Mouse (Mus musculus): ENCODE measurements around the gene Serinc1. TPM values are rescaled to one million over a fixed set of nuclear protein-coding genes. Genes with fewer than 3 reads are reported as not detected.
A peak's percentile ranks its signal among the peaks of the same experiment; 100 is the strongest.
"Not testable (repeated sequence)": the region's sequence is repeated elsewhere in the genome, so short reads cannot be mapped to it uniquely, and the experiment has no call there.

The Serinc1 gene
- total RNA-seq (2021), result 100 to 1,000 TPM; 319 to 366 TPM
- 30.5 and 45.6 TPM in 2 replicates for polyA plus RNA-seq (2012; rRNA removed)
- long read RNA-seq, transcript Serinc1-201 (9 exons, 2,880 nt), result major isoform, 227 of 233 reads
- long read RNA-seq, partial matches to known transcripts, result 3 of 233 reads
- long read RNA-seq, other reads (novel, unspliced or antisense), result 3 of 233 reads

GRCm38 (mm10) chr10:57532218-57533101, at the start of gene Serinc1:
Gene Serinc1, minus strand, starts transcription at chr10:57532530.
- peak; percentile 94 for DNase-seq

DNA sequence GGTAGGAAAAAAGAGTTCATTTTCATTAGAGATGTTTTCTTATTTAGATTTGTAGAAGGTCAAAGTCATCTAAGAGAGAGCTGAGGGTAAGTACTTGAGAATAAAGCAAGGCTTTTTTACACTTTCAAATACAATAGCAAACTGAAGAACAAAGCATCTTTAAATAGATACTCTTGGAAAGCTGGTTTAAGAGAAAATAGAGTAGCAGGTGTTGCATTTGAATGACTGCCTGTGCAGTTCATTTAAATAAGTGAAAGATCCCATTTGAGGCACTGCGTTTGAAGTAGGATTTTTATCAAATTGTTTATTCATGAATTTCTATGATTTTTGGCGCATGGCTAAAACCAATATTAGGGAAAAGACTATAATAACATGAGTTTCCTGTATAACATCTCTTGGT, 44.4 kb upstream of the Serinc1 start:
- DNase-seq, result no peak

DNA sequence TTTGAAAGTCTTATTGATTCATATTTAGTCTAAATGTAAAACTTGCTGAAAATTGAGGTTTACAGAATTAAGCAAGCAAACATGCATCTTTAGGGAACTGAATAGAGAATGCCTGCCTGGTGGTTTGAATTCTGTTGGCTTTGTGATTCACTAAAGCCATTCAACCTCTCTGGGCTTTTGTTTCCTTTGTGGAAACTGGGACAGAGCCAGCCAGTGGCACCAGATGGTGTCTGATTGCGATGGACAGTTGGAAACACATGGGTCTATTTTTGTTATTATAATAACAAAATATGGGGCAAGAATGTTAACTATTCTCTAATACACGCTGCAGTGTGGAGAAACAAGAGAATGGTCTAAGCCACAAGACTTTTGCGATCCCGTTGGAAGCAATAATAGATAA, 39.8 kb upstream of the Serinc1 start:
- DNase-seq, result no peak

DNA sequence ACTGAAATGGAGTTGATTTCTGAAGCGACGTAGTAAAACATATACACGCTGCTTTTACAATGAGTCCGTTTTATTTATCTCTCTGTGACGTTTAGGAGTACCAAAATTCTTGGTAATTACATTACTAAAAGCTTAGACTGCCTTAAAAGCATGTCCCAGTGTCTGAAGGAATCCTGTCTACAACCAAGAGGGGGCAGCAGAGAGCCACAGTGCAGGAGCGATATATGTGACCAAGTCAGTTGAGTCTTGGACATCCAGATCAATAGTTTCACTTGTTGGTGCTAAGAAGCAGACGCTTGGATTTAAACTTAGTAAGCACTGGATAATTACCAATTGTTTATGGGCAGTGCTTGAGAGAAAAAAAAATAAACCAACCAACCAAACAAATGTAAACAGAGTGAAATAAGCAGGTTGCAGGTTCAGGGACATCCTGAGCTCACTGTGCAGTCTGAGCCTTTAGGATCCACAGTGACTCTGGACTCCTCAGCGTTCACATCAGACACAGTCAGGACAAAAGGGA, 38.9 kb upstream of the Serinc1 start:
- peak; percentile 57 for DNase-seq

DNA sequence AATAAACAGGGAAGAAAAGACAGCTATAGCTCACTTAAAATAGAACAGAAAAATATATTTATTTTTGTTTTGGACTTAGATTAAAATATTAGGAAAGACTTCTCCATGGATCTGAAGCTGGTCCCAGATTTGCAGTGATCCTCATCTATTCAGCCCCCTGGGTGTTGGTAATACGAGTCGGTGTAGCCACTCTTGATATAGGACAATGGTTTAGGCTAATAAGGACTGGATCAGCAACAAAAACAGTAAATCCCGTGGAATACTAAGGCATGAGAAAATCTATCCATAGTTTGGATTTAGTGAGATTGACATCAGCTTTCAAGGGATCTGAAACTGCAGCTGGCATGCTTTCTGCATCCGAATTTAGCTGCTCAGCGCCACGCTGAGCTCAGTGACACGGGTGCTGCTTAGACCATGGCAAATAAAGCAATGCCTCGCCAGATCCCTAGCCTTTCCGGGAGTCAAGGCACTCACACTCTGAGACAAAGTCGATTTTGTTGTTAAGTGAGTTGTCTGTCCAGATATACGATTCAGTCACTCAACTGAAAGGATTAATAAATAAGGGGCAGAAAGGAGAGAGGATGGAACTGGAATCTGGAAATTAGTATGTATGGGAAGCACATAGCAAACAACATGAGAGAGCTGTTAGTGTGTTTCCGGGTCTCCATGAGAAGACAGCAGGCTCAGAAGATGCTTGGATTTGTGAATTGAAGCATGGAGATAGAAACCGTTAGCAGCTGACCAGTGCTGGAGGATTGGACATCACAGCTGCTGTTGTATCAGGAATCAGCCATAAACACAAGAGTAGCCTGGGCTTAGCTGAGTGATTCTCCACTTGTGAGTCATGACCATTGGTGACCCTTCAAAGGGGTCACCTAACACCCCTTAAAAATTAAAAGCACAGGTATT, 36.9 kb upstream of the Serinc1 start:
- DNase-seq, result no peak

GRCm38 (mm10) chr10:57566221-57566620, 33.9 kb upstream of the Serinc1 start:
- no peak for DNase-seq

DNA sequence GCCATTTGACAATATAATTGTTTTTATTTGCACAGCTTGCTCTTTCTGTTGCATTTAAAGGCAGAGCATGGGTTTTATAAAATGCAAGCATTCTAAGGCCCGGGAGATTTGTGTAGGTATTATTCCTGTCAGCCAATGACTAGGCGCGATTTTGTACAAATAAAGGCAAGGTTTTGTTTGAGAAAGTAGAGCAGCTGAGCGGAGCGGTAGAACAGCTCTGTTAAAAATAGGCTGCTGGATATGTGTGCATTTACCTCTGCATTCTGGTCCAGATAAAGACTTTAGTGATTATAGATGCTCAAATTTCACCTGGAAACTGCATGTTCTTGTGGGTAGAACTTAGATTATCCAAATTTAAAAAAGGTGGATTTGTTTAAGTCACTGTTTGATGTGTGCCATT, 25.3 kb upstream of the Serinc1 start:
- DNase-seq, result no peak

- no peak for DNase-seq
Measured at GRCm38 (mm10) chr10:57553719-57554118, 21.4 kb upstream of the Serinc1 start.

DNA sequence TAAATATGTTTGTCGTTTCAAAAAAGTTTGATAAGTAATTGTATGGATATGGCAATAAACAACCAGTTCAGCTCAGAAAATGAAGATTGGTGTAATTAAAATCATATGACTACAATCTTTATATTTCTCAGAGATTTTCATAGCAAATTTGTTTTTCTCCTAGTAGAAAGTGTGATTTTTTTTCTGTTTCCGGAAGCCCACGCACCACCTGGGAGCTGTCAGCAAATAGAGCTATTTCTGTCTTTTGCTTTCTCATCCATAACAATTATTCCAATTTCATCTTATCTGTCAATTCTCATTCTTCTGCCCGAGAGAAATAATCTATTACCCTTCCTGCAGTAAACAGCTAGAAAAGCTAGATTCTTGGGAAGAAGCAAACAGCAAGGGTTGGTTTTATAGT, 17.3 kb upstream of the Serinc1 start:
- no peak for DNase-seq

DNA sequence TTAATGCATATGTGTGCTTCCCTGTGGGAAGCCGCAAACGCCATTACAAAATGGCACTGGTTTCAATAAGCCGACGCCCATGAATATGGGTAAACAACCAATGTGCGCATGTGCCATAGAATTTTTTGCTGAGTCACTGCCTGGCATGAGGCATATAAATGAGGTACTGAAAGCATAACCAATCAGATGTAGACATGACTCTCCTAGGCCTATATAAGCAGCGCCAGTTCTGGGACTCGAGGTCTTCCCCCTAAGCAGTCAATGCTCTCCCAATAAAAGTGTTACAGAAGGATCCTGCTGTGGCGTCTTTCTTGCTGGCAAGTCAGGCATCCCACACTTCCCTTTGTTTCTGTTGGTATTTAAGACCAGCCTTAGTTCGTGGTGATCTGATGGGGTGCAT, 11.6 kb upstream of the Serinc1 start:
- DNase-seq, result not testable (repeated sequence)

DNA sequence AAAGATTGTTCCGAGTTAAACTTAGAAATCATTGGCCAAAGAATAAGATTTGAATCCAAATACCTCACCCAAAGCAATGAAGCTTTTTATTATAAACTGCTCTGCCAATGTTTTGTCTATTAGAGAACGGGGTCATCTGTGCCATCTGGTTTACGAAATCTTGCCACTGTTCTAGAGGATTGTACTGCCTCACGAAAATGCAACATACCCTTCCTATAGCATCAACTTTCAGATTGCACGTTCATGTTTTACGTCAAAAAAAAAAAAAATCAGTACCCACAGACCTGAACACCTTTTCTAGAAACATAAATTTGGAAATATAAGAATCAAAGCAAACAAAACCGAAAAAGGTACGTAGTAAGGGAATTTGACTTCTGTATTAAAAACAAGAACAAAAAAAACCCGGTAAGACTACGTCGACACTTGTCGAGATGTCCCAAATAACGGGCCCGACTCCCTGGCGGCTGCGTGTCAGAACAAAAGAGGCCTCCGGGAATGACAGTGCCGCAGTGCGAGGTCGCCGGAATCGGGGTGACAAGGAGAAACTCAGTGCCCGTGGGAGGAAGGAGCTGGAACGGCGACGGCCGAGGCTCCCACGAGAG, 613 bp downstream of the Serinc1 start:
- no peak for DNase-seq

DNA sequence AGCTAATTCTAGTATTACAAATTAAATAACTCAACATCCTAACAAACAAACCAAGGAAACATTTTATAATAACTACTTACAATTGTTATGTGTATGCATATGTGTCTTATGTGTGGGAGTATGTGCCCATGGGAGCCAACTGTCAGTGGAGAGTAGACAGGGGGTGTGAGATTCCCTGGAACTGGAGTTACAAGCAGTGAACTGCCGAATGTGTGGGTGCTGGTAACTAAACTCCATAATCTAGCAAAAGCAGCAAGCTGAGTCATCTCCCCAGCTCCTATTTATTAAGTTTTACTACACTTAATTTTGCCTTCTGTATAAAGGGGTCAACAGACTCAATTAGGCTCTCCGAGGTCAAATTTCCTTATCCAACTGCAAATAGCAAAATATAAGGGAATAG, 1.3 kb downstream of the Serinc1 start:
- no peak for DNase-seq

DNA sequence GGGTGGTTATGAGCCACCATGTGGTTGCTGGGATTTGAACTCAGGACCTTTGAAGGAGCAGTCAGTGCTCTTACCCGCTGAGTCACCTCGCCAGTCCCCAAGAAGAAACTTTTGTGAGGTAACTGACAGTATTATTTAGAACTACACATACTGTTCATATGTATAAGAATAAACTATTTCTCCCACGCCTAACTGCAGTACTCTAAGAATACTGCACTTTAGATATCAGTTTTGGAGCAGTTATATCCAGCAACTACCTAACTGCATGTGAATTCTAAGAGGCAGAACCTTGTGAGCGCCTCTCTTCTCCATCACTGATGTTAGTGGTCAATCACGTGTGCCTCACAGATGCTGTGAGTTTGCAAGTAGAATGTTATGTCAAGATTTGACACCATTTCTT, 5.9 kb downstream of the Serinc1 start:
- DNase-seq, result no peak

DNA sequence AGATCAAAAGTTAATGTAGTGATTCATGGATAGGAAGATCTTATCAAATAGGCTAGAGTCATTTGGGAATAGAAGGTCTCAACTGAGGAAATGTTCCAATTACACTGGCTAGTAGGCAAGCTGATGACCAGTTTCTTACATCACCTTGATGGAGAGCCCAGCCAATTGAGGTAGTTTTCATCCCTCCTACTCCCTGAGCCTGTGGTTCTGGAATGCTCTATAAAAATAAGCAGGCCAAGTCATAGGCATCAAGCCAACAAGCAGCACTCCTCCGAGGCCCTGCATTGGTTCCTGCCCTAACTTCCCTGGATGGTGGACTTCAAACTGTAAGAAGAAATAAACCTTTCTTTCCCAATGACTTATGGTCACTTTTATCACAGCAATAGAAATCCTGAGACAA, 17.1 kb downstream of the Serinc1 start:
- peak; percentile 26 for DNase-seq

DNA sequence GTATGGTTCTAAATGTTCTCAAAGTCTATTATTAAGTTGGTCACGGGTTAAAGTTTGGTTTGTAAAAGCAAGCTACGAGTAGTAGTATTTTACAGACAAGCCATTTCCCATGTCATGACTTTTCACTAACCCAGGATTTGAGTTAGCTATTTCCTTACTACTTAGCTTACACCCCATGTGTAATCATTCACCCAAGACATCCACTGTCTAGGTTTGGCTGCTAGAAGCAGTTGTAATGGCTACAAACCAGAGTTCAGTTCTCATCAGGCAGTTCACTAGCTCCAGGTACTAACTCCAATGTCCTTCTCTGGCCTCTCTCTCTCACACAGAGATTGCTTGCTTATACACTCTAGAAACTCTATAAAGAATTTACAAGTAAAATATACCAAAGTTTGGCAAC, 17.7 kb downstream of the Serinc1 start:
- DNase-seq, result no peak

DNA sequence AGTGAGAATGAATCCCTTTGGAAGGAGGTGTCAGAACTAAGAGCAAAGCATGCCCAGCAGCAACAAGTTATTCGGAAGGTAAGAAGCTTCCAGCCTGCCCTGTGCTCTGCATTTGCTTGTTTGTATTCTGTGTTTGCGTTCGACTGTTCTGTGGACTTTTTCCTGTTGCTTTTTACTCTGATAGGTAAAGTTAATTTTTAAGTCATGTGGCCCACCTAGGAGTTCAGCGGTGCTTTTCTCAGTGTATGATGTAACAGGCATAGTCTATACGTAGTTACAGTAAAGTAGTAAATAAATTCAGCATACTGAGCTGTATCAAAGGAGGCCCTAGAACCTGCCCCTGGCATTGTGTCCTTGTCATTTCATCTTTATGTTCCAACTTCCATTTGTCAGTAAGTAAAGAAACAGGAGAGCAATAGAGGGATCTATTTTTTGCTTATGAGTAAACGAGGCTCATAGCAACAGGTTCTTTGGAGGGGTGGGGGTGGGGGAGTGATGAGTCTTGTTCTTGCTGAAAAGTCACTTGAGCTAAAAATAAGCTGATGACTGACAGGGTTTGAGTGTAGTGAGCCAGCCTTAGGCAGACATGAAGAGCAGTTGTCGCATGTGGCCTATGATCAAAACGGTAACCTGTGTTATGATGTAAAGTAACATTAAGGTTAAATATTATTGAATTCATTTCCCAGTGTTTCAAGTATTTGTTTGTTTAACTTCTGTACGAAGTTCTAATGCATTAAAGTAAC, 32.7 kb downstream of the Serinc1 start:
- DNase-seq, result no peak

DNA sequence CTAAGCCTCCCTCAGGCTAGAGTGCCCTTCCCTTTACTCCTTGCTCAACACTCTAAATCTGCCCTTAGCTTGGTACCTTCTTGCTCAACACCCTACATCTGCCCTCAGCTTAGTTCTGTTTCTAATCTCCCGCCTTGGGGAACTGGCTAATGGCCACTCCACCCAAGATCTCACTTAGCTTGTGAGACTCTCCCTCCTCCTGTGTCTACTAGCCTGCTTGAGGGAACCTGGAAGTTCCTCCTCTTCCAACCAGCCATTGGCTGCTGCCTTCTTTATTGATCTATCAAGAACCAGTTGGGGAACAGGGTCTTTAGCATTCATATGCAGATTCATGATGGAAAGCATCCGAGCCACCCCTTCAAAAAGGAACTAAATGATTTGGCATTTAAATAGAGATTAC, 40.3 kb downstream of the Serinc1 start:
- DNase-seq, result no peak

DNA sequence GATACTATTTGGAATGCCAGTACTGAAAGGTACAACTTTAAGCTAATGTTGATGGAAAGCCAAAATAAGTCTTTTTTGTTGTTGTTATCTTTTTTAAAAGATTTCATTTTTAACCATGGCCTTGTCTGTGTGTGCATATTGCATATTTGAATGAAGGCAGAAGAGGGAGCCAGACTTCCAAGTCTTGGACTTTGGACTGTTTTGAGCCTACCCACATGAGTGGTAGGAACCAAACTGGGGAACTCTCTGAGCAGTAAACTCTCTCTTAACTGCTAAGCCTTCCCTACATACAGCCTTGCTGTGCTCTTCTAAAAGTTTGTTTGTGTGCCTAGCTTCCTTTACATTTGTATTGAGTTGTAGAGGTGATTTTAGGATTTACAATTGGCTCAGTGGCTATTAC, 43.7 kb downstream of the Serinc1 start:
- DNase-seq, result no peak

DNA sequence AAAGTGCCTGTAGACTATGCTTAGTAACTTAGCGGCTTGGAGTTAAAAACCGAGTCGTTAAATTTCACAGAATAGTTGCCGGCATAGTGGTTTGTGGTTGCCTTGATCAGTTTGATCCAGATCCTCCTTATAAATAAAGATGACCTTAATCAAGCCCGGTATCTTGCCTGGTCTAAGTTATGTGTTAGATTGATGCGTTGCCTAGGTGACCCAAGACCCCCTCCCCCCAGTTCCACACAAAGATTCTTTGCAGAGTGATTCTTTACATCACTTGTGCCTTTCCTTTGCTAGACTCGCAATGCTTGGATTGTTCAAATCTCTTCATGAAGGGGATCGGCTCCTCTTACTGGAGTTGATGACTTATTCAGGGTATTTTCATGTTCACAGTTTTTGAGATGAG, 45.1 kb downstream of the Serinc1 start:
- no peak for DNase-seq

GRCm38 (mm10) chr10:57486542-57487071, 45.7 kb downstream of the Serinc1 start:
- DNase-seq, result peak; percentile 87
